Mouse (Mus musculus) MEL (cell line): Measurements from ENCODE around the gene Zzz3.

Experiments used
- CTCF ChIP-seq, 3 experiments: IDR thresholded peaks in 2 of 3; conservative IDR thresholded peaks in 1 of 3; 2 replicates each; pipeline ENCODE4 v1.5.1; 2011 to 2012; ENCODE audit warnings: low read length in 3 of 3, low read depth in 2 of 3, mild to moderate bottlenecking in 2 of 3, improper control_type of control experiment in 1 of 3, inconsistent platforms in 1 of 3, mixed read lengths in 1 of 3, moderate library complexity in 1 of 3; ENCODE audit not compliant: control insufficient read depth in 1 of 3, insufficient read depth in 1 of 3, poor library complexity in 1 of 3, severe bottlenecking in 1 of 3
- ZC3H11A ChIP-seq: IDR thresholded peaks from 2 replicates; pipeline ENCODE4 v1.6.1; 2012; ENCODE audit warnings: low read depth, mild to moderate bottlenecking, inconsistent platforms, low read length, improper control_type of control experiment

- TF ChIP-seq CTCF (IDR thresholded peaks at IDR 0.05 in 2 of 3, conservative IDR thresholded peaks at IDR 0.05 in 1 of 3; ENCODE audit: control insufficient read depth in 1 of 3, insufficient read depth in 1 of 3, low read depth in 2 of 3, low read length in 3 of 3, poor library complexity in 1 of 3, severe bottlenecking in 1 of 3) (no peak), ZC3H11A (no peak)
Observed at GRCm38 (mm10) chr3:152478599-152479435, 83.5 kb downstream of the Zzz3 start.
